Comparison of ENCODE assay signal across 11 mouse cellular contexts in genomic region chr4:43760460-43760859, GRCm38 (mm10). TPM values are rescaled to one million over a fixed set of nuclear protein-coding genes. Genes with fewer than 3 reads are reported as not detected.
DNase-seq lines count a peak whose midpoint lies in the region; ATAC-seq and TF ChIP-seq lines count a peak whose summit lies in the region.
"Had no signal": no experiment of that assay in that cellular context is flagged by ENCODE, and none has a peak within 500 bp of the region (broad histone marks: within the 10 kb centered on the region; RNA-seq: fewer than 3 reads in every experiment).

No protein-coding gene starts in this region.

- no peaks in the 10 kb centered on the region for H3K4me1 ChIP-seq in liver, embryonic 11.5 days (replicated peaks; ENCODE audit: control insufficient read depth, insufficient read depth, low read length)
- H3K4me1 ChIP-seq in lung, postnatal 0 days (ENCODE audit: insufficient read depth, low read depth, low read length) = no peaks in the 10 kb centered on the region

- H3K36me3 ChIP-seq in liver, embryonic 11.5 days (ENCODE audit: control insufficient read depth, insufficient read depth, low read length) = no peaks in the 10 kb centered on the region
- H3K36me3 ChIP-seq in lung, postnatal 0 days (ENCODE audit: insufficient read depth, low read length) = no peaks in the 10 kb centered on the region

- H3K9ac ChIP-seq in liver, embryonic 11.5 days (ENCODE audit: low read depth, low read length) = no peak overlapping the region
- no peak overlapping the region for H3K9ac ChIP-seq in lung, postnatal 0 days (replicated peaks; ENCODE audit: low read depth)

- 70% methylated on average over 10 of the region's 10 CpGs for WGBS in liver, embryonic 11.5 days
- 79% methylated on average over 10 of the region's 10 CpGs for WGBS in lung, postnatal 0 days

- peak; percentile 65 for TF ChIP-seq CTCF in lung, postnatal 0 days (IDR thresholded peaks at IDR 0.05)

- no peak for ATAC-seq in liver, embryonic 11.5 days (replicated peaks; ENCODE audit: low FRiP score)
- peak; percentile 25; the same call in 1 of the 2 replicates for ATAC-seq in lung, postnatal 0 days
- no peak for ATAC-seq in megakaryocyte progenitor cell, adult 5-6 weeks (replicated peaks; ENCODE audit: poor library complexity)

- H3K27me3 ChIP-seq in liver, embryonic 11.5 days (replicated peaks; ENCODE audit: control insufficient read depth, insufficient read depth, low read length) = no peaks in the 10 kb centered on the region
- no peaks in the 10 kb centered on the region for H3K27me3 ChIP-seq in lung, postnatal 0 days (replicated peaks; ENCODE audit: insufficient read depth, low read length)

- no peak for TF ChIP-seq EP300 in lung, postnatal 0 days (IDR thresholded peaks at IDR 0.05)

- no peak overlapping the region for H3K27ac ChIP-seq in liver, embryonic 11.5 days (ENCODE audit: low read depth, low read length)
- H3K27ac ChIP-seq in lung, postnatal 0 days (ENCODE audit: low read length) = peak overlapping the region; percentile 28; the same call in 1 of the 2 replicates

- H3K9me3 ChIP-seq in liver, embryonic 11.5 days (ENCODE audit: control insufficient read depth, low read length) = no peaks in the 10 kb centered on the region
- no peaks in the 10 kb centered on the region for H3K9me3 ChIP-seq in lung, postnatal 0 days (ENCODE audit: low read length)

- H3K4me3 ChIP-seq in liver, embryonic 11.5 days (ENCODE audit: low read depth, low read length) = no peak overlapping the region
- H3K4me3 ChIP-seq in lung, postnatal 0 days (ENCODE audit: low read depth, low read length) = no peak overlapping the region

- peak; percentile 45 to 64 for DNase-seq in cerebellum, postnatal 10 days
- DNase-seq in cerebellum, adult 11-12 months = no peak
- DNase-seq in liver = peak; percentile 34
- no peak for DNase-seq in liver, embryonic 11.5 days (ENCODE audit: low spot score)
- DNase-seq in adipocyte (ENCODE audit: low spot score) = peak; percentile 46
- peak; percentile 52 for DNase-seq in gastrocnemius, postnatal 10 days
- DNase-seq in lung, postnatal 0 days (ENCODE audit: low spot score) = peak; percentile 38

- no peak overlapping the region for H3K4me2 ChIP-seq in liver, embryonic 11.5 days
- no peak overlapping the region for H3K4me2 ChIP-seq in lung, postnatal 0 days (replicated peaks; ENCODE audit: low read depth, low read length)

RNA-seq across cellular contexts. Expression of gene Olfr159, which starts 10.3 kb away (rescaled TPM):
- not detected in 2 replicates for polyA plus RNA-seq in liver, embryonic 11.5 days (2014; fragmentation: Nextera tagmentation; extraction: Ambion mirVana)
- not detected for total RNA-seq in gastrocnemius, postnatal 10 days (2021)
- polyA plus RNA-seq in lung, postnatal 0 days (2015; fragmentation: Nextera tagmentation; extraction: Ambion mirVana) = not detected in 2 replicates
- total RNA-seq in megakaryocyte progenitor cell, adult 5-6 weeks (2015) = not detected in 2 replicates
- not detected in 2 replicates for total RNA-seq in megakaryocyte progenitor cell, adult 5-6 weeks (2017)
- total RNA-seq: gastrocnemius, postnatal 36 days had no signal
- polyA plus RNA-seq: liver, embryonic 16.5 days; stomach, embryonic 14.5 days had no signal

RNA-seq across cellular contexts. Expression of gene Spaar, which starts 30.6 kb away (rescaled TPM):
- polyA plus RNA-seq in liver, embryonic 11.5 days (2014; fragmentation: Nextera tagmentation; extraction: Ambion mirVana) = 0.13 TPM in 1 of 2 replicates, not detected in the other
- total RNA-seq in gastrocnemius, postnatal 10 days (2021) = 1 to 10 TPM; 1.1 to 1.6 TPM
- polyA plus RNA-seq in lung, postnatal 0 days (2015; fragmentation: Nextera tagmentation; extraction: Ambion mirVana) = 5.7 and 8.1 TPM in 2 replicates
- not detected in 2 replicates for total RNA-seq in megakaryocyte progenitor cell, adult 5-6 weeks (2015)
- not detected in 2 replicates for total RNA-seq in megakaryocyte progenitor cell, adult 5-6 weeks (2017)

RNA-seq across cellular contexts. Expression of gene Hrct1, which starts 33.5 kb away (rescaled TPM):
- polyA plus RNA-seq in liver, embryonic 11.5 days (2014; fragmentation: Nextera tagmentation; extraction: Ambion mirVana) = 0.25 and 0.45 TPM in 2 replicates
- 1 to 10 TPM; 2.3 to 3.1 TPM for total RNA-seq in gastrocnemius, postnatal 10 days (2021)
- 11.8 and 19.3 TPM in 2 replicates for polyA plus RNA-seq in lung, postnatal 0 days (2015; fragmentation: Nextera tagmentation; extraction: Ambion mirVana)
- not detected in 2 replicates for total RNA-seq in megakaryocyte progenitor cell, adult 5-6 weeks (2015)
- total RNA-seq in megakaryocyte progenitor cell, adult 5-6 weeks (2017) = not detected in 2 replicates

RNA-seq across cellular contexts. Expression of gene Olfr71, which starts 50.4 kb away (rescaled TPM):
- polyA plus RNA-seq in liver, embryonic 11.5 days (2014; fragmentation: Nextera tagmentation; extraction: Ambion mirVana) = not detected in 2 replicates
- total RNA-seq in gastrocnemius, postnatal 10 days (2021) = not detected
- polyA plus RNA-seq in lung, postnatal 0 days (2015; fragmentation: Nextera tagmentation; extraction: Ambion mirVana) = 0.17 TPM in 1 of 2 replicates, not detected in the other
- not detected in 2 replicates for total RNA-seq in megakaryocyte progenitor cell, adult 5-6 weeks (2015)
- total RNA-seq in megakaryocyte progenitor cell, adult 5-6 weeks (2017) = not detected in 2 replicates
- total RNA-seq: gastrocnemius, postnatal 36 days had no signal
- polyA plus RNA-seq: liver, embryonic 16.5 days had no signal

RNA-seq across cellular contexts. Expression of gene Olfr70, which starts 59.9 kb away (rescaled TPM):
- polyA plus RNA-seq in liver, embryonic 11.5 days (2014; fragmentation: Nextera tagmentation; extraction: Ambion mirVana) = not detected in 2 replicates
- total RNA-seq in gastrocnemius, postnatal 10 days (2021) = not detected
- not detected in 2 replicates for polyA plus RNA-seq in lung, postnatal 0 days (2015; fragmentation: Nextera tagmentation; extraction: Ambion mirVana)
- total RNA-seq in megakaryocyte progenitor cell, adult 5-6 weeks (2015) = not detected in 2 replicates
- total RNA-seq in megakaryocyte progenitor cell, adult 5-6 weeks (2017) = not detected in 2 replicates
- total RNA-seq: gastrocnemius, postnatal 36 days had no signal
- polyA plus RNA-seq: liver, embryonic 16.5 days; stomach, embryonic 14.5 days had no signal

Comparison
In these comparisons a context has a peak if more than half of its experiments do, and no peak if none do; other contexts are left out.
1. DNase-seq: peak in cerebellum, postnatal 10 days (2 of 2), liver (single experiment), adipocyte (single experiment), gastrocnemius, postnatal 10 days (single experiment) and lung, postnatal 0 days (single experiment); none in cerebellum, adult 11-12 months (single experiment) and liver, embryonic 11.5 days (single experiment).